Mouse (Mus musculus): ENCODE data around the gene C130050O18Rik.
"Not testable (repeated sequence)": the region's sequence is repeated elsewhere in the genome, so short reads cannot be mapped to it uniquely, and the experiment has no call there.

Gene C130050O18Rik

DNA sequence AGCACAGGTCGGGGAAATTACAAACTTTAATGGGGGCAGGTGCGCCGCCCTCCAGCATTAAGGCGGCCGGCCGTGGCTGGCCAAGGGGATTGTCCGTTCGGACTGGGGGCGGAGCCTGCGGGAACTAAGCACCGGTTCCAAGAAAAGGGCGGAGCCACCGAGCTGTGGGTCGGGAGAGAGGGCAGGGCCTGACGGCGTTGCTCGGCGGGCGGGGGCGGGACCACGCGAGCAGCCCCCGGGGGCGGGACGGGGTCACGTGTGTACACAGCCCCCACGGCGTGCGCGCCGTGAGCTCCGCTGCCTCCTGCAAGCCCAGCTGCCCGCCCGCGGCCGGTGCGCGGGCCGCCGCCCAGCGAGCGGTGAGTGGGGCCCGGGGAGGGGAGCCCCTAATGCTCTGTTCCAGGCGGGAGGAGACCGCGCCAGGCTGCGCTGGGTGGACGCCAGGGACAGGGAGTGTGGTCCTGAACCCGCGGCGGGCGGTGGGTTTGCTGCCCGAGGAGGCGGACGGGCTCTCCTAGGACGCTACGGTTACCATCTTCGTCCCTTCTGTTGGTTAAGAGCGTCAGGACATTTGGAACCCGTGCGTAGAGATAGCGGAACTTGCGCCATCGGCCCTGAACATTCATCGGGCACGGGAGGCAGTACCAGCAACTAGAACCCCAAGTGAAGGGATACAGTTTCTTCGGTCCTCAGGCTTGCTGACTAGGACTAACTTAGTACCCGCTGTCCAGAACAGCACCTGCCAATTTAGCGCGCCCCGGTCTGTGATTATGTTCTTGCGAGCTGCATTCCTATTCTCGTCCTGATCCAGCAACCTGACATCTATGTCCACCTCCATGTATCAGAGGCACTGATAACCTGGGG, 24.5 kb upstream of the C130050O18Rik start:
- DNase-seq (ENCODE audit: low spot score), result peak; percentile 91

DNA sequence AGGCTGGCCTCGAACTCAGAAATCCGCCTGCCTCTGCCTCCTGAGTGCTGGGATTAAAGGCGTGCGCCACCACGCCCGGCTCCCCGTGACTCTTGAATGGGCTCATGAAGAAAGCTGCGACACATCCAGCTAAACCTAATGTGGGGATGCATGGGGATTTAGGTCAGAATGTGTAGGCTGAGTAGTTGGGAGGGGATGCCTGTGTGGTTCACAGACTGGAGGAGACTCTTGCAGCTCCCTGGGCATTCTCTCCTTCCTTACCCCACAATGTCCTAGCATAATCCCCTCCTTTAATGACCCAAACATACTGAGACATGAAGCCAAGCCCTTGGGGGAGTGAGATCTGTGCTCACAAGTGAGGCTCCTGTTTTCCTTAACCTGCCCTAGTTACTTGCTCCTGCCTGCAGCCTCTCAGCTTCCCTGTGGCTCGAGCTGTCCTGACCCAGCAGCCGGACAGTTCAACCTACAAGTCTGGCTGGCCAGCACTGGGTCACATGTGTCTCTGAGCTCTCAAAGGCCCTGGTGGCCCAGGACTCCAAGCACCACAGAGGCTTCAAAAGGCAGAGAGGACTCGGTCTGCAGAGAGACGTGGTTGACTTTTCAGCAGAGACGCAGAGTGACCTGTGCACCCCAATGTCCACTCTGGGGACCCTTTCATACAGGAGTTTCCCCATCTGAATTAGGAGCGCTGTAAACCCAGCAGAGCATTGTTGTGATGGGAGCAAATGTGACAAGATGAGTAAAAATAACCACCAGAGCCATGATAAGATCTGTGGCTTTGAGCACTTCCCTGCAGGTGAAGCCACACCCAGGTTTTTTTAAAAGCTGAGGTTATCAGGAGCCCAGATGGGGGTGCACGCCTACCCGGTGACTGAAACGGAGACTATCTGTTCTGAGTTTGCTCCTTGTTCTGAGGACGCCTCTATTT, 23.2 kb upstream of the C130050O18Rik start:
- DNase-seq (ENCODE audit: low spot score), result no peak

GRCm38 (mm10) chr5:139382760-139383159, 22.3 kb upstream of the C130050O18Rik start:
- no peak for DNase-seq (ENCODE audit: low spot score)

GRCm38 (mm10) chr5:139383234-139383633, 21.8 kb upstream of the C130050O18Rik start:
- no peak for DNase-seq (ENCODE audit: low spot score)

DNA sequence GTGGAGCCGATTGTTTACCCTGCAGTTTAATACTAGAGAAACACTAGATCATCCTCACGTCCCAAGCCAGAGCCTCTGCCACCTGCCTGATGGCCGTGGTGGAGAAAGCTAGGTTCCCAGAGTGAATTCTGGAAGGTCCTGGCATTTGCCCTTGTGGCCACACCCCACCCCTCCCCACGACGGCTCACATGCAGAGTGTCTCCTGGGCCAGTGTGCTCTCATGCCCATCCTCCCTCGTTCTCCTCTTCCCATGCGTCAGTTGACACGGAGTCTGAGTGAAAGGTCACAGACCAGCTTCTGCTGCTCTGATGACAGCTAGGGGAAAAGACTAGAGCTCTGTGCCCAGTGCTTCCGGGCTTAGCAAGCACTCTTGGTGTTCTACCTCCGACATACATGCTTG, 20.5 kb upstream of the C130050O18Rik start:
- DNase-seq (ENCODE audit: low spot score), result no peak

GRCm38 (mm10) chr5:139386047-139386446, 19.0 kb upstream of the C130050O18Rik start:
- no peak for DNase-seq (ENCODE audit: low spot score)

- DNase-seq (ENCODE audit: low spot score), result no peak
Observed at GRCm38 (mm10) chr5:139387329-139388194, 17.5 kb upstream of the C130050O18Rik start.

- no peak for DNase-seq (ENCODE audit: low spot score)
Observed at GRCm38 (mm10) chr5:139388195-139388570, 16.9 kb upstream of the C130050O18Rik start.

- no peak for DNase-seq (ENCODE audit: low spot score)
Observed at GRCm38 (mm10) chr5:139388694-139389675, 16.1 kb upstream of the C130050O18Rik start.

DNA sequence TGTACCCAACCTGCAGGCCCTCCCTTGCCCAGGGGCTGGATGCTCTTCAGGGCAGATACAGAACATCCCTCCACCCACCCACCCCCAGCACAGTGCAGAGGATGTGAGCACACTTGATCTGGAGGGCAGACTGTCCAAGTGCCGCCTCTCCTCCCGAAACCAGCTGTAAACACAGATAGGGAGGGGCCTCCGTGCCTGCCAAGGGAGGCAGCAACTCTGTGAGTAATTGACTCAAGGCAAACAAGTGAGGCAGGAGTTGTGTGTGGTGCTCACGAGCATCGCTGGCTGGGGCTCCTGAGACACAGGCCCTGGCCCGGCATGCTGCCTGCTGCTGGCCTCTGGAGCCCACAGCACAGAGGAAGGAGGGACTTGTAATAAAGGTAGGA, 15.4 kb upstream of the C130050O18Rik start:
- peak; percentile 53 for DNase-seq (ENCODE audit: low spot score)

- DNase-seq (ENCODE audit: low spot score), result not testable (repeated sequence)
Observed at GRCm38 (mm10) chr5:139390324-139391119, 14.6 kb upstream of the C130050O18Rik start.

DNA sequence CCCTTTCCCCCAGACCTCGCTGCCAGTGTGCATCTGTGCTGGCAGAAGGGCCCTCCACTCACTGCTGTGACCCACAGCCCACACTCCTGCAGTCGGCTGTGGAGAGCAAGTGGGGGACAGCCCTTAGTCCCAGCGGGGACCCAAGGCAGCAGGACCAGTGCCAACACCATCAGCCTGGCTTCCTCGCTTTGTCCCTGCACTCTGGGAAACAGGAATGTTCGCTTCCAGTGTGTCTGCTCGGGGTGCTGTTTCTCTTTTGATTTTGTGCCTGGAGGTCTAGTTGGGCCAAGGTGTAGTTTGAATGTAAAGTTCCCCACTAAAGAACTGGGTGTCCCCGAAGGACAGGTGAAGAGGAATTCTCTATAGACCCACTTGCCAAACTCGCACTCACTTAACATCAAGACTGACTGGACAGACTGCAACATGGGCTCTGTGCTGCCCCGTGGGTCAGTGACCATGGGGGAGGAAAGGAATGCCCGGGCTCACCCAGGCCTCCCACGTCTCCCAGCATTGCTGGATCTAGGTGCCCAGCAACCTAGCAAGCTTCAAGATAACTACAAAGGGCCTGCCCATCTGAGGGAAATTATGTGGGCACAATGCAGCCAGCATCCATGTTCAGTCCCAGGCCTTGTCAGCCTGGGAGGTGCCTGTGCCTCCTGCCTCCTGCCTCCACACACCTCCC, 13.6 kb upstream of the C130050O18Rik start:
- DNase-seq (ENCODE audit: low spot score), result peak; percentile 74

- DNase-seq (ENCODE audit: low spot score), result no peak
Observed at GRCm38 (mm10) chr5:139392219-139393196, 12.6 kb upstream of the C130050O18Rik start.

DNA sequence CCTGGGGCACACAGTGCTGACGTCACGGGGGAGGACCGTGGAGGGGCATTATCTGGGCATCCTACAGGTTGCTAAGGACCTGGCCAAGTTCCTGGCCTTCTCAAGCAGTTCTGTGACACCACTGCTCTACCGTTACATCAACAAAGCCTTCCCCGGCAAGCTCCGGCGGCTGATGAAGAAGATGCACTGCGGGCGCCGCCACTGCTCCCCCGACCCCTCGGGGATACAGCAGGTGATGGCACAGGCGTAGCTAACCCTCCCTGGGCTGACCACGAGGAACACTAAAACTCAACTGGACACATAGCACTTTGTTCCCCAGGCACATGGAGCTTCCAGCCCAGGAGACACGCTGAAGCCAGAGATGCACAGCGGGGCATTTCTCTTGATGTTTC, 11.9 kb upstream of the C130050O18Rik start:
- DNase-seq (ENCODE audit: low spot score), result no peak

DNA sequence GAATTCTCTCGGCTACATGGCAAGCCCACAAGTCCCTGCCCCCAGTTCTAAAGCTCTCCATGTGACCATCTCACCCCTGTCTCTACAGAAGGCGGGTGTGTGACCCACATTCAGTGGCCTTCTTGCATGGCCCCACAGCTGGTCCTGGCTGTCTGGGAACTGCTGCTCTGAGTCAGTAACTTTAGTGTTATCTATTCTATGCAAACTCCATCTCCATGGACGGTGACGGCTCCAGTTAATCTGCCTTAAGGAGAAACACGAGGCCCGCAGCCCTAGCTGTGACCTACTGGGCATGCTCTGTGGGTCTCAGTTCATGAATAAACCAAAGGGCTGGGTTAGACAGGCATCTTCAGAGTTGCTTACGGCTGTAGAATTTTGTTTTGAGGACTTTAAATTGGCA, 10.7 kb upstream of the C130050O18Rik start:
- DNase-seq (ENCODE audit: low spot score), result no peak

- no peak for DNase-seq (ENCODE audit: low spot score)
Observed at GRCm38 (mm10) chr5:139395528-139395927, 9.6 kb upstream of the C130050O18Rik start.

DNA sequence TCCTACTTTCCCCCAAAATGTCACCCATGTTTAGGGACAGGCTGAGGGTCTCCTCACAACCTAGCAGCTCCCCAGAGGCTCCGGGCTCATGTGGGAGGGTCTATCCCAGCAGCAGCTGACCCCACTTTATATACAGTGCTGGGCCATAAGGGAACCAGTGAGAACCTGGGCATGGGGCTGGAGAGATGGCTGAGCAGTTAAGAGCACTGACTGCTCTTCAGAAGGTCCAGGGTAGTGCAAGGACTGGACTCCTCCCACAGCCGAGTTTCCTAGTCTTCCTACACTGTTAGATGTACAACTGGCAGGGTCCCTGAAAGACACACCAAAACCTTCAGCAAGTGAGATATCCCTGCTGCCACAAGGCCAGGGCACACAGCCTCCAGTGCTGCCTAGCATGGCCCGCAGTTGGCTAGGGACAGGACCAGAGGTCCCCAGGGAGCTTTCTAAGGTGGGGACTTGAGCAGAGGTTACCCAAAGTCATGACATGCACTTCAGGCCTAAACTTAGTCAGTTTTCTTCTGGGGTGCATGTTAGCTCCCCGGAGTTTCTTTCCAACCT, 7.6 kb upstream of the C130050O18Rik start:
- DNase-seq (ENCODE audit: low spot score), result no peak

Data from testis, postnatal 14 days (tissue).